Mouse (Mus musculus) stomach, postnatal 0 days (tissue): ENCODE data around the gene Nploc4.

Source experiments
- CTCF ChIP-seq: IDR thresholded peaks from 2 replicates; pipeline ENCODE4 v1.5.1; 2016; ENCODE audit warnings: antibody characterized with exemption, low read depth, mild to moderate bottlenecking, moderate library complexity
- EP300 ChIP-seq: optimal IDR thresholded peaks from 2 replicates; pipeline ENCODE3; 2016; ENCODE audit warnings: antibody characterized with exemption

- no peak for TF ChIP-seq CTCF
- no peak for TF ChIP-seq EP300
Observed at GRCm38 (mm10) chr11:120453306-120453705, 15.8 kb upstream of the Nploc4 start, which contains the start of gene Pde6g.
